In the genomic region with DNA sequence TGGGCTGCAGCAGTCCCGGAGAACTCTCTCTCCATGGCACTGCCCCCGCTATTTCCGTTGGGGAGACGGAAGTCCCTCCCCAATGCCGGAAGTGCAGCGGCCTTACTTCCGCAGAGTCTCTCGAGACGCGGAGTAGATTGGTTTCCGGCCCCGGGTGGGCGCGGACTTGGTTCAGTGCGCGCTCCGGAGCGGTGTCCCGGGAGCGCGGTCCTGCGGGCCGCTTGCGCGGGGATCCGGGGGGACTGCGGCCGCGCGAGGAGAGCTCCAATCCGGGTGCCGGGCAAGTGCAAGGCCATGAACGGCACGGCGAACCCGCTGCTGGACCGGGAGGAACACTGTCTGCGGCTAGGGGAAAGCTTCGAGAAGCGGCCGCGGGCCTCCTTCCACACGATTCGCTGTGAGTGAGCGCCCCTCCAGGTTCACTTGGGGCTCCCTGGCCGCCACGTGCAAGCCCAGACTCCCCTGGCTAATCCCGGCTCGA, we compare ENCODE assay signal across 8 mouse cellular contexts. TPM values are rescaled to one million over a fixed set of nuclear protein-coding genes. Genes with fewer than 3 reads are reported as not detected.
DNase-seq lines count a peak whose midpoint lies in the region; ATAC-seq lines count a peak whose summit lies in the region.

TSS of gene Mettl6 (minus strand) at position 66 of the 481 bp plus-strand sequence.

- peak within 1 kb of the TSS; percentile 80 for H3K4me3 ChIP-seq in hindbrain, embryonic 16.5 days (ENCODE audit: low read length)
- peak within 1 kb of the TSS; percentile 97 for H3K4me3 ChIP-seq in macrophage (ENCODE audit: inconsistent target)

- H3K9me3 ChIP-seq in hindbrain, embryonic 16.5 days (ENCODE audit: control insufficient read depth, low read length) = no peaks in the 10 kb centered on the region

- H3K4me1 ChIP-seq in hindbrain, embryonic 16.5 days (ENCODE audit: control insufficient read depth, insufficient read depth, low read depth, low read length) = peaks cover 29% of the 10 kb centered on the region

- peak within 1 kb of the TSS; percentile 85 for H3K4me2 ChIP-seq in hindbrain, embryonic 16.5 days (ENCODE audit: low read length)

- H3K27ac ChIP-seq in hindbrain, embryonic 16.5 days (ENCODE audit: low read depth, low read length) = peak within 1 kb of the TSS; percentile 84
- H3K27ac ChIP-seq in macrophage = peak within 1 kb of the TSS; percentile 89

- WGBS in hindbrain, embryonic 16.5 days = under 1% methylated on average over 46 of the region's 49 CpGs
- WGBS in macrophage (ENCODE audit: missing documents) = under 1% methylated on average over 47 of the region's 49 CpGs

- H3K79me2 ChIP-seq in macrophage (ENCODE audit: inconsistent target) = peaks cover 97% of the 10 kb centered on the region

- H3K9ac ChIP-seq in hindbrain, embryonic 16.5 days (ENCODE audit: low read depth, low read length) = peak within 1 kb of the TSS; percentile 89

- H3K36me3 ChIP-seq in hindbrain, embryonic 16.5 days (ENCODE audit: control insufficient read depth, insufficient read depth, low read length) = no peaks in the 10 kb centered on the region
- H3K36me3 ChIP-seq in macrophage (ENCODE audit: inconsistent target) = peaks cover 33% of the 10 kb centered on the region

- peak; percentile 97 for ATAC-seq in hindbrain, embryonic 16.5 days

- no peaks in the 10 kb centered on the region for H3K27me3 ChIP-seq in hindbrain, embryonic 16.5 days (replicated peaks; ENCODE audit: control insufficient read depth, insufficient read depth, low read length)

- DNase-seq in T-cell, adult 2 months (ENCODE audit: low spot score) = peak; percentile 93
- DNase-seq in cerebellum, postnatal 36 days = peak; percentile 88 to 90
- peak; percentile 90 for DNase-seq in gastrocnemius, adult 18-20 months (ENCODE audit: low spot score)
- peak; percentile 90 to 93 for DNase-seq in left cerebral cortex, adult 18-20 months (ENCODE audit: low spot score in 2 of 2)
- peak; percentile 94 for DNase-seq in right cerebral cortex, adult 18-20 months
- DNase-seq in urinary bladder, postnatal 10 days (ENCODE audit: low spot score) = peak; percentile 60

RNA-seq across cellular contexts. Expression of gene Mettl6, which starts in this region (rescaled TPM):
- total RNA-seq in gastrocnemius, adult 18-20 months (2021) = 1 to 10 TPM; 7.3 to 8.2 TPM
- 36.9 and 38.5 TPM in 2 replicates for polyA plus RNA-seq in hindbrain, embryonic 16.5 days (2015; fragmentation: Nextera tagmentation; extraction: Ambion mirVana)
- 10 to 100 TPM; 35.3 to 41.7 TPM for total RNA-seq in left cerebral cortex, adult 18-20 months (2021)
- total RNA-seq in macrophage (2018; cell fraction: chromatin; rRNA removed) = 100 to 1,000 TPM in 17 of 26 experiments, 10 to 100 TPM in 9; 66.9 to 216 (median 116) TPM
- 10 to 100 TPM; 22.5 to 43.0 (median 30.1) TPM for total RNA-seq in macrophage (2018; cell fraction: cytosol; rRNA removed)
- total RNA-seq in macrophage (2018; cell fraction: nucleus; rRNA removed) = 100 to 1,000 TPM in 9 of 26 experiments, 10 to 100 TPM in 17; 57.2 to 130 (median 86.3) TPM
- 23.8 to 35.1 TPM (median 32.2 TPM) in 3 replicates for polyA plus RNA-seq in macrophage (2018)

Comparison
In these comparisons a context has a peak if more than half of its experiments do, and no peak if none do; other contexts are left out.
1. Peak in every context shown above with its lines: DNase-seq, ATAC-seq, H3K4me3 ChIP-seq and H3K27ac ChIP-seq.